Mouse (Mus musculus): Measurements from ENCODE around the gene Tulp4. TPM values are rescaled to one million over a fixed set of nuclear protein-coding genes. Genes with fewer than 3 reads are reported as not detected.

Tulp4 gene
- total RNA-seq, 1 experiment from 2014 or later: 90.9 TPM

DNA sequence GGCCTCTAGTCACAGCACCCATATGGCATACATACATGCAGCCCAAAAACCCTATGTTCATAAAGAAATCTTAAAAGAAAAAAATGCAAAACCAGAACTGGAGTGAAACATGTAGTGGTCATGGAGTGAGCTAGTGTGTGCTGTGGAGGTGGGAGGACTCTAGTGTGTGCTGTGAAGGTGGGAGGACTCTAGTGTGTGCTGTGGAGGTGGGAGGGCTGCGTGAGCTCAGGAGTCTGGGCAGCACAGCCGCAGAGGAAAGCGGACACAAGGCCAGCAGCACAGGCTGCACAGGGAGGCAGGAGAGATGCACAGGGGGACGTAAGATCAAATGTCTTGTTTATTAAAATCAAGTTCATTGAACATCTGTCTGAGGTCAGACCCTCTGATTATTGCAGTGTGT, 17.5 kb downstream of the Tulp4 start:
- DNase-seq: no peak

DNA sequence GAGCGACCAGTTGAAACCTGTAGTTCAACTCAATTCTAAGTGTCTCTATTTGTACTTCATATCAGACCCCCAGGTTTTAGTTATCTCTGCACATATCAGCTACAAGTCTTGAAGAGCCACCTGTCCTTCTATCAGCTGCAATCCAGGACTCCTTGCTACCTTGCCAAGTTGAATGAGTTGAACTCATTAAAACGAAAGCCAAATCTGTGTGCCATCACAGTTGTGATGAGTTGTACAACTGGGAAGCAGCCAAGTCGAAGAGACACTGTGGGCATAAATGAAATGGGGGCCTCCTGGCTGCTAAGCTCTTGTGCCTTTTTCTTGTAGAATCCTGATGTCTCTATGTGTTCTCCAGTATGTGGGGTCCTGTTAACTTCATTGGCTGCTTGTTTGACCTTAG, 19.2 kb downstream of the Tulp4 start:
- no peak for DNase-seq

DNA sequence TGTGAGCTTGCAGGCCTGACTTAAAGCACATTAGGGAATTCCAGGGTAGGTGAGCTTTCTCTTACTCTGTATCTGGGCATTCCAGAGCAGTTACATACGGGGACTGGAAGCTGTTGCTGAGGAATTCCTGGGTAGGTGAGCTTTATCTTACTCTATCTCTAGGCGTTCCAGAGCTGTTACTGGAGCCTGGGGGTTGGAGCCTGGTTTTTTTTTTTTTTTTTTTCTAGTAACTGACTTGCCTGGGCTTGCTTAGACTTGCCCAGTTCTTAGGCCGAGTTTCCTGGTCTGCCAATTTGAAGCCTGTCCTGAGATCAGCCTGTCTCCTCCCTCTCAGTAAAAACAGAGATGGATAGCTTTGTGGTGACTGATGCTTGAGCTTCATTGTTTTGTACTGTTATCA, 21.8 kb downstream of the Tulp4 start:
- DNase-seq: no peak

- no peak for DNase-seq
Observed at GRCm38 (mm10) chr17:6129361-6129760, 23.1 kb downstream of the Tulp4 start.

- no peak for DNase-seq
Observed at GRCm38 (mm10) chr17:6131083-6131482, 24.8 kb downstream of the Tulp4 start.

- no peak for DNase-seq
Observed at GRCm38 (mm10) chr17:6140875-6141274, 34.6 kb downstream of the Tulp4 start.

- DNase-seq: no peak
Observed at GRCm38 (mm10) chr17:6141344-6141743, 35.1 kb downstream of the Tulp4 start.

DNA sequence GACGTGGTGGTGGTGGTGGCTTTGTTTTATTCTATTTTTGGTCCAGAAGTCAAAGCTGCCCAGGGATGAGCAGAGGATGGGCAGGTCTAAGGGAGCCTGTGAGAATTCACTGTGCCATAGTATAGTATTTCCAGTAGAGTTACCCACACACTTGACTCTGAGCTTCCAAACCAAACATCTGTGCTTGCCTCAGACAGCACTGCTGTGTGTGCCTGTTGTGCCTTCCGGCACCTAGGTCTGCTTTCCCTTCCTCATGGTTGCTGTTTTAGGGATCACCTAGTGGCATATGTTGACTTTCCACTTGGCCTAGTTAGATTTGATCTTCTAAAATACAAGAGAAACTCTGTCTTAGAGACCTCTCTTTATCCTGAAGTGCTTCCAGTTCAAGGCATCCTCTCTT, 39.0 kb downstream of the Tulp4 start:
- DNase-seq: no peak

DNA sequence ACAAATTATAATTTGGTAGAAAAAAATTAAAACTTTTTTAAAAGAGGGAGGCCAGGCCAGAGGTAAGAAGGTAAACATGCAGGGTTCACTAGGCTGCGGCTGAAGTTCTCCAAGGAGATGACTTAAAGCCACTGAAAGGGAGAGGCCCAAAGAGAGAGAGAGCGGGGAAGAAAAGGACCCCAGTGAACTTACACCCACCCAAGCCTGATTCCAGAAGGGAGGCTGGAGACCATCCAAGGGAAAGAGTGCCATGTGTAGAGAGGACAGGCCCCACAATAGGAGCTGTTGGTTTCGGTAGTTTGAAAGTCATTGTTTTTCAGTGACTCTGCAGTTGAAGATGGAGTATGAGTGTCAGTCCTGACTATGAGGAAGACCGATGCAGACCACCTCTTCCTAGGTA, 46.7 kb downstream of the Tulp4 start:
- DNase-seq: no peak

GRCm38 (mm10) chr17:6153581-6153980, 47.3 kb downstream of the Tulp4 start:
- no peak for DNase-seq

DNA sequence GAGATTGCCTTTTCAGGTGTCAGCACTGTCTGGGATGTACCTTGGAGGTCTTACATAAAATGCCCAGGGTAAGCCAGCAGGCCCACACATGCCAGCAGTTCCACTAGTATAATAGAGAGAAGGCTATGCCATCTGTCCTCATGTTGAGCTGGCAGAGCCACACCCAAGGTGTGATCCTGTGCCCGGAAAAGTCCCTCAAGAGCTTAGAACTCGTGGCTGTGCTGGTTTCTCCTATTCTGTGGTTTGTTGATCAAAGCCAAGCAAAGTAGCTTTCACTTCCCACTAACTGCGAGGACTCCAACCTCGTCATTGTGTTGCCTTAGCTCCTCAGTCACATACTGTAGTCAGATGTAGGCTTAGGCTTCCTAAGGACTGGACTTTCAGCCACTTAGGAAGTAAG, 48.1 kb downstream of the Tulp4 start:
- DNase-seq: no peak

- DNase-seq: no peak
Observed at GRCm38 (mm10) chr17:6160495-6160894, 54.3 kb downstream of the Tulp4 start.

GRCm38 (mm10) chr17:6161916-6162315, 55.7 kb downstream of the Tulp4 start:
- DNase-seq: no peak

DNA sequence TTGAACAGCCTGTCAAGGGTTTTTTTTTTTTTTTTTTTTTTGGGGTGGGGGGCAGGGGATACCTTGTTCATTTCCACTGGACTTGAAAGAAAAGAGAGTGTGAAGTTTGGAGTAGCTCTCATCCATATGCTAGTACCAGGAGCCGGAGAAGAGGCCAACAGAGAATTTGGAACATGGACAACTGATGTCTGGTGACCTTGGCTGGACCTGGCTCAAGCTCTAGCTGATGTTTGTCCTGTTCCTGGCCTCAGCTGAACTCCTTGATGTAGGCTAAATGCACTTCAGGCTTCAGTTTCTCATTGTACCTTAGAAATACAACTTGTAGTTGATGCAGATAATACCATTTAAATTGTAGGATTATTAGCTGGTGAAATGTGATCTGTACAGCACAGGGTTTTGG, 56.5 kb downstream of the Tulp4 start:
- DNase-seq: no peak

DNA sequence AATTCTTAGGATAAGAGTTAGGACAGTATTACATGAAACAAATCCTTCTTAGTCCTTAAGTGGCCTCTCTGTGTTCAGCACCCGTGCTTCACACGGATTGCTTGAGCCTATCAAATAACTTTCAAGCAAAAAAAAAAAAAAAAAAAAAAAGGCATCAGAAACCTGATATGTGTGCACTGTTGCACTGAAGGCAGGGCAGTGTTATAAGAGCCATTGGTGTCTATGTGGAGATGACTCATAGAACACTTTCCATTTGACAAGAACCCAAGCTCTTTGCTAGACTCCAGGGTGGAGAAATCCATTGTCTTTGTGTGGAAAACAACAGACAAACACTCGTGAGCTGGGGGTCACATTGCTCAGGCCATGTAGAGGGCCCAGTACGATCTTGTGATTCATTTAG, 58.7 kb downstream of the Tulp4 start:
- no peak for DNase-seq

DNA sequence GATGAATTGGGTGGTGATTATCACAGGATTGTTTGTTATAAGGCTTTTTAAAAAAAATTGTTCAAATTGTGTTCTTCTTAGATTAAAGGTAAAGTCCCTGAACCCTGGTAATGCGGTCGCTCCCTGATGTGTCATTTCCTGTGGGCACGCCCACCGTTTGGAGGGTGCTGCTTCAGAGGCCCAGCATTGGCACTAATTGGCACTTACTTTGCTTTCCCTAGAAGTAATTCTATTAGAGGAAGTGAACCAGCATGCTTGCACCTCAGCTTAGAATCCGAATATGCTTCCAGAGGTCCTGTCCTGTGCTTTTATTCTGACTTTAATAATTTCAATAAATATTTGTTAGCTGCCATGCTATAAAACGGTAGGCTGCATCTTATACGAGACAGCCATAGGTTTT, 66.2 kb downstream of the Tulp4 start:
- DNase-seq: no peak

DNA sequence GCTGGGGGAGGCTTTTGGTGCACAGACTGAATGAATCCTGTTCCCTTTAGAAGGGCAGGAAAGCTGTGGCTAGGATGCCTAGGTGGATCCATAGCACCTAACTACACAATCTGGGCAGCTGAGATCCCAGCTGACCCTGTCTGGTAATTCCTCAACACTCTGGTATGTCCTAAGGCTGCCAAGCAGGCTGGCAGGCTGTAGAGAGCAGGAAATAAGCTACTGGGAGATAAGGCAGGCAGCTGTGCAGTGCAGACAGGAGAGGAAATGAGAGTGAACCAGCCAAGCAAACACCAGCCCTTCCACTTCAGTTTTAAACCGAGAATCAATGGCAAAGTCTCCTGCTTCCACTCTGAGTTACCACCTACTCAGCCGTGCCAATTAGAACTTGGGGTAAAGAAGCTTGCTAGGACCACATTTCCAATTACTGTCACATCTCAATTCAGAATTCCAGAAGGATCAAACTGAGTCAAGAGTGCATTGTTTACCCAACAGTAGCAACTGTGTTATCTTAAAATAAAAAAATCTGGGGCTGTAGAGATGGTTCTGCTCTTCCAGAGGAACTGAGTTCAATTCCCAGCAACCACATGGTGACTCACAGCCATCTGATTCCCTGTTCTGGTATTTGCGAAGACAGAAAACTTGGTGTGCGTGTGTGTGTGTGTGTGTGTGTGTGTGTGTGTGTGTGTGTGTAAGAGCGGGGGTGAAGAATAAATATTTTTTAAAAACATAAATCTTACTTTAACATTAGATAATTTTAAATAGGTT, 66.9 kb downstream of the Tulp4 start:
- peak; percentile 48 for DNase-seq

- DNase-seq: no peak
Observed at GRCm38 (mm10) chr17:6174574-6174973, 68.3 kb downstream of the Tulp4 start.

DNA sequence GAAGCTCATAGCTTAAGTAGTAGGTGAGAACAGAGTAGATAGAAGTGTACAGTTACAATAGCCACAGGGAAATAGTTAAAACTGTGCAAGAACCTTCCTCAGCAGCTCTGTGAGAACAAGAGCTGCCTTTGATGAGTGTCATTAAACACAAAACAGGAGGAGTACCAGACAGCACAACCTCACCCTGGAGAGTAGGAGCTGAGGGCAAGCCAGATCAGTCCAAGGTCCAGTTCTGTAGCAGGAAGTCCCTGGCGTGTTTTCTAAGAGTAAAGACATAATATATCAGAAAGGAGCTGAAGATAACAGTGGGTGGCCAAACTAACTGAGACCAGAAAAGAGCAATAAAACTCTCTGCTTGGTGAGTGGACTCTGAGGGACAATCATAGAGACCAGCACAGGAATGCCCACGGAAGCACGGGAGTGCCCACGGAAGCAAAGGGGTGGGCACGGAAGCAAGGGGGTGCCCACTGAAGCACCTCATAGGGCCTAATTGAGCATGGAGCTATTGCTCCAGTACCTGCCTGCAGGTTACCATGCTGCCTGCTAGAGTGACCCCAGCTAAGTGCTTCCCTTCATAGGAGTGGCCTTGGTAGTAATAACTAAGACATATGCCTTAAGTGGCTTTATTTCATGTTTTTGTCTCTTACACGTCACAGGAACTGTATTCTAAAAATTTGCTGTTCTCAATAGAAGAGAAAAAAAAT, 72.5 kb downstream of the Tulp4 start:
- DNase-seq: no peak

- DNase-seq: no peak
Observed at GRCm38 (mm10) chr17:6179389-6179788, 73.2 kb downstream of the Tulp4 start.

DNA sequence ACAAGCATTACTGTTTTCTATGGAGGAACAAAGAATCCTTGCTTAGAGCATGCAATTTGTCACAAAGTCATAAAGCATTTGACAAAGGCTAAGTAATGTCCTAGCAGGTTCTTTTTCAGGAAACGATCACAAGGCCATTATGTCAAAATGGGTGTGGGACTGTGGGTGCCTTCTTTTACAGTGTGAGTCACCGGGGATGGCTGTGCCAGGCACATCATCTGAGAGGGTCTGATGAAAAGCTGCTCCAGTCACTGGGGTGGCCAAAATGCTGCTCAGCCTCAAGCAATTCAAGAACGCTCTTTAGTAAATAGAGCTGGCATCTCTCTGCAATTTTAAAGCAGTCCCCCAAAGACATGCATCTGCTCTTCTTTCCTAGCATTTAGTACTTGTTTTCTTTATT, 74.2 kb downstream of the Tulp4 start:
- DNase-seq: peak; percentile 39

DNA sequence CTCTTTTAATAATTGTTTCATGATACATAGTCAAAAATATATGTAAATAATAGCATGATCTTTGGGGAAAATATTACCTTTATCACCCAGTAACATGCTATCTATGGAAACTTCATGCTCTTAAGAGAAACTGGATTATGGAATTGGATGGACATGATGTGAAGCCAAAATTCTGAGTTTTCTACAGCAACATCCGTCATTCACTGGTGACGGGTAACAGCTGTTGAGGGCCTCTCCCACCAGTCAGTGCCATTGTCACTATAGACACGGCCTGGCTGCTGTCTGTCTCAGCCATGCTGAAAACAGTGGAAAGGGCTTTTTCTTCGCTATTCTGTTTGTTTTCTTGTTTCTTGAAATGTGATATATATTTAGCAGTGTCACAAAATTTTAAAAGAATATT, 76.5 kb downstream of the Tulp4 start:
- no peak for DNase-seq

DNA sequence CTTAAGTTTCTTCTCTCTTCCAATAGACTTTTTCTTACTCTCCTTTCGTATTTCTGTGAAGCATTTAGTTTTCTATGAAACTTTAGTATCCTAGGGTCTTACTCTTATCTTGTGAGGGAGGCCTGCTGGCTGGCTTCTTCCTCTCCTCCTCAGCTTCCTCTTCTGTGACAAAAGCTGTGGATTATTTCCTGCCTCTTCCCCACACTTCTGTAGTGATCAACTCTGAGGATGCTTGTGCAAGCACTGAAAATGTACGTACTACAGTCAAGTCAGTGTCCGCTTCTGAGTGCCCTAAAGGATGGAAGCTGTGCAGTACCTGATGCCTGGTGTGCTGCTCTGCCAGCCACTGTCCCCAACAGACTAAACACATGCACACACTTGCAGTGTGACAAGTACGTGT, 80.4 kb downstream of the Tulp4 start:
- DNase-seq: no peak

GRCm38 (mm10) chr17:6187183-6187582, 80.9 kb downstream of the Tulp4 start:
- DNase-seq: no peak
